Mouse (Mus musculus) liver, adult 2 months (tissue): Measurements from ENCODE around the gene Idh2.

ENCODE experiments used
- CTCF ChIP-seq: fragments of 200-500 bp; IDR thresholded peaks from 2 replicates; pipeline ENCODE4 v1.5.1; 2011; ENCODE audit warnings: low read depth, low read length, control low read depth
- POLR2A ChIP-seq: fragments of 200-500 bp; IDR thresholded peaks from 2 replicates; pipeline ENCODE4 v1.6.1; 2011; ENCODE audit warnings: low read length, control low read depth; ENCODE audit not compliant: insufficient read depth; ENCODE audit errors: extremely low read depth

GRCm38 (mm10) chr7:80098389-80098976 is 16.7 kb downstream of the Idh2 start:
- TF ChIP-seq POLR2A (no peak), CTCF (no peak)
